Mouse (Mus musculus) intestine, embryonic 16.5 days (tissue): ENCODE results near the gene Fbxo44. TPM values are rescaled to one million over a fixed set of nuclear protein-coding genes. Genes with fewer than 3 reads are reported as not detected.

Experiments used
- ATAC-seq: fragments of 200-750 bp; cut with Nextera tagmentation; 2 replicates; pipeline ENCODE4 v1.8.0; 2017; ENCODE audit warnings: moderate TSS enrichment, moderate library complexity
- H3K27ac ChIP-seq: fragments of 300-500 bp; sonication (generic); 2 replicates; pipeline ENCODE4 v1.5.1; 2014; ENCODE audit warnings: mild to moderate bottlenecking, low read length
- H3K27me3 ChIP-seq: fragments of 300-500 bp; sonication (generic); replicated peaks from 2 replicates; pipeline ENCODE4 v1.6.1; 2014; ENCODE audit warnings: low read length, control low read depth, mixed read lengths; ENCODE audit not compliant: control insufficient read depth, insufficient read depth
- H3K36me3 ChIP-seq: fragments of 300-500 bp; sonication (generic); 2 replicates; pipeline ENCODE4 v1.6.1; 2014; ENCODE audit warnings: low read length, control low read depth; ENCODE audit not compliant: control insufficient read depth, insufficient read depth
- H3K4me1 ChIP-seq: fragments of 300-500 bp; sonication (generic); 2 replicates; pipeline ENCODE4 v1.6.1; 2014; ENCODE audit warnings: low read length, control low read depth, mixed read lengths; ENCODE audit not compliant: control insufficient read depth, insufficient read depth
- H3K4me2 ChIP-seq: fragments of 300-500 bp; sonication (generic); 2 replicates; pipeline ENCODE4 v1.6.1; 2014; ENCODE audit warnings: low read depth, low read length, control low read depth
- H3K4me3 ChIP-seq: fragments of 300-500 bp; sonication (generic); 2 replicates; pipeline ENCODE4 v1.5.1; 2014; ENCODE audit warnings: mild to moderate bottlenecking, low read length
- H3K9ac ChIP-seq: fragments of 300-500 bp; sonication (generic); 2 replicates; pipeline ENCODE4 v1.6.1; 2014; ENCODE audit warnings: low read depth, low read length
- H3K9me3 ChIP-seq: fragments of 300-500 bp; sonication (generic); 2 replicates; pipeline ENCODE4 v1.6.1; 2016; ENCODE audit warnings: low read length, control low read depth; ENCODE audit not compliant: control insufficient read depth
- WGBS: fragments of 180-500 bp; shearing (Covaris S2); extraction: QIAGEN DNeasy Blood & Tissue Kit; methylation state at CpG from one replicate; pipeline ENCODE4 v1.1.7; 2014; 5-methylcytosine and 5-hydroxymethylcytosine counted together
- microRNA-seq: library from miRNA; unstranded; fragments of <30 nt; microRNA quantifications from one replicate; pipeline ENCODE4, GENCODE M21; 2016
- polyA plus RNA-seq: library from polyadenylated mRNA; unstranded; fragments of >200 nt; fragmentation: Nextera tagmentation; extraction: Ambion mirVana; gene quantifications from 2 replicates; pipeline ENCODE4 v1.2.1, GENCODE M21; 2015

Fbxo44 gene
- polyA plus RNA-seq, 1 experiment from 2014 or later: 7.3 TPM

GRCm38 (mm10) chr4:148109215-148109614 lies 51.1 kb downstream of the Fbxo44 start:
- H3K9me3 ChIP-seq: no peaks in the 10 kb centered on the region
- peaks cover 7% of the 10 kb centered on the region; the same call in 1 of the 2 replicates for H3K4me1 ChIP-seq
- WGBS: 72% methylated on average over 5 of the region's 5 CpGs
- H3K27me3 ChIP-seq: no peaks in the 10 kb centered on the region
- no peak overlapping the region for H3K4me3 ChIP-seq
- H3K27ac ChIP-seq: no peak overlapping the region
- no peak overlapping the region for H3K9ac ChIP-seq
- ATAC-seq: no peak
- H3K4me2 ChIP-seq: no peak overlapping the region
- H3K36me3 ChIP-seq: no peaks in the 10 kb centered on the region

GRCm38 (mm10) chr4:148108565-148109100 lies 51.6 kb downstream of the Fbxo44 start:
- ATAC-seq: no peak
- Histone ChIP-seq H3K4me3 (no peak overlapping the region), H3K27ac (no peak overlapping the region), H3K27me3 (no peaks in the 10 kb centered on the region), H3K9me3 (no peaks in the 10 kb centered on the region), H3K4me1 (peaks cover 7% of the 10 kb centered on the region; the same call in 1 of the 2 replicates), H3K9ac (no peak overlapping the region), H3K36me3 (no peaks in the 10 kb centered on the region), H3K4me2 (no peak overlapping the region)
- WGBS: 55% methylated on average over 7 of the region's 7 CpGs

GRCm38 (mm10) chr4:148107621-148108291 lies 52.5 kb downstream of the Fbxo44 start:
- H3K4me3 ChIP-seq: no peak overlapping the region
- no peak overlapping the region for H3K27ac ChIP-seq
- H3K9me3 ChIP-seq: no peaks in the 10 kb centered on the region
- WGBS: 39% methylated on average over 22 of the region's 22 CpGs
- H3K4me1 ChIP-seq: peaks cover 7% of the 10 kb centered on the region; the same call in 1 of the 2 replicates
- no peak overlapping the region for H3K4me2 ChIP-seq
- H3K36me3 ChIP-seq: no peaks in the 10 kb centered on the region
- H3K27me3 ChIP-seq: no peaks in the 10 kb centered on the region
- ATAC-seq: peak; percentile 17; the same call in 1 of the 2 replicates
- H3K9ac ChIP-seq: no peak overlapping the region

- H3K4me1 ChIP-seq: peaks cover 7% of the 10 kb centered on the region; the same call in 1 of the 2 replicates
- H3K27me3 ChIP-seq: no peaks in the 10 kb centered on the region
- no peak overlapping the region for H3K4me2 ChIP-seq
- H3K4me3 ChIP-seq: no peak overlapping the region
- WGBS: 85% methylated on average over 3 of the region's 3 CpGs
- H3K36me3 ChIP-seq: no peaks in the 10 kb centered on the region
- no peak overlapping the region for H3K27ac ChIP-seq
- H3K9me3 ChIP-seq: no peaks in the 10 kb centered on the region
- no peak for ATAC-seq
- H3K9ac ChIP-seq: no peak overlapping the region
Measured at GRCm38 (mm10) chr4:148104146-148104545, 56.1 kb downstream of the Fbxo44 start.

Small RNA genes lying within 50 kb of the gene (microRNA-seq; reads per million reads assigned to microRNA genes)
- not detected for gene Mir7022

Other genes with a start within 250 kb of the Fbxo44 start
- 39.0 and 42.7 TPM in 2 replicates for gene Plod1, start 223.7 kb downstream of the Fbxo44 start, polyA plus RNA-seq
- gene 2510039O18Rik, start 219.6 kb downstream of the Fbxo44 start, polyA plus RNA-seq: 4.5 and 11.3 TPM in 2 replicates
- not detected in 2 replicates for gene Nppb, start 174.7 kb downstream of the Fbxo44 start, polyA plus RNA-seq
- gene Nppa, start 159.8 kb downstream of the Fbxo44 start, polyA plus RNA-seq: 0.22 and 0.51 TPM in 2 replicates
- 4.5 TPM in 2 replicates for gene Clcn6, start 121.7 kb downstream of the Fbxo44 start, polyA plus RNA-seq
- 14.3 and 19.4 TPM in 2 replicates for gene Mthfr, start 121.4 kb downstream of the Fbxo44 start, polyA plus RNA-seq
- gene Agtrap, start 72.5 kb downstream of the Fbxo44 start, polyA plus RNA-seq: 19.6 and 22.2 TPM in 2 replicates
- 29.3 and 30.1 TPM in 2 replicates for gene Mad2l2, start 30.1 kb downstream of the Fbxo44 start, polyA plus RNA-seq
- gene Draxin, start 29.8 kb downstream of the Fbxo44 start, polyA plus RNA-seq: 0.06 and 0.07 TPM in 2 replicates
- 22.7 and 23.8 TPM in 2 replicates for gene Fbxo6, start 8.3 kb downstream of the Fbxo44 start, polyA plus RNA-seq
- 0.34 and 0.64 TPM in 2 replicates for gene Fbxo2, start 139 bp upstream of the Fbxo44 start, polyA plus RNA-seq
- gene Disp3, start 127.5 kb upstream of the Fbxo44 start, polyA plus RNA-seq: 0.06 and 0.28 TPM in 2 replicates